Mouse (Mus musculus) inflammation-experienced regulatory T-cells, adult 6 months (primary cell): ENCODE results near the gene Lrmda. TPM values are rescaled to one million over a fixed set of nuclear protein-coding genes. Genes with fewer than 3 reads are reported as not detected.
"Not testable (repeated sequence)": the region's sequence is repeated elsewhere in the genome, so short reads cannot be mapped to it uniquely, and the experiment has no call there.

Source experiments
- ATAC-seq: one replicate; pipeline ENCODE4 v1.8.0; 2017
- polyA plus RNA-seq, 3 experiments: library from polyadenylated mRNA; unstranded; fragments of 100-300 nt; shearing (Covaris generic); gene quantifications; one replicate each; pipeline ENCODE4 v1.2.1; 2017

Lrmda gene
- polyA plus RNA-seq, 3 experiments from 2014 or later = not detected

DNA sequence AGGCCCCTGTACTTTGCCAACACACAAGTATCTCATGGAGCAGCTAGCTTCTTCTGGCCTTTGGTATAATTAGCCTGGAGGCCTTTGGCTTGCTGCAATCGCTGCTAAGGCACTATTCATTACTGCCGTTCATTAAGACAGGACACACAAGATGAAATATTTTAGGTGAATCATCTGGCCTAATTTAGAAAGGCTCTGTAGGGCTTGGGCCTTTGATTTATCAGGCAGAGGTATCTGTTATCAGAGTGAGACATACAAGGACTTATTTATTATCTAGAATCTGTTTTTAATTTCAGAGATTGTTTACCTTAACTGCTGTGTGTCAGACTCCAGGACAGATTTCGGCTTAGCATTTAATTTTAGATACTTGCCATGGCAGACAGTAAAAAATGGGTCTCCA is 511.2 kb downstream of the Lrmda start:
- no peak for ATAC-seq

DNA sequence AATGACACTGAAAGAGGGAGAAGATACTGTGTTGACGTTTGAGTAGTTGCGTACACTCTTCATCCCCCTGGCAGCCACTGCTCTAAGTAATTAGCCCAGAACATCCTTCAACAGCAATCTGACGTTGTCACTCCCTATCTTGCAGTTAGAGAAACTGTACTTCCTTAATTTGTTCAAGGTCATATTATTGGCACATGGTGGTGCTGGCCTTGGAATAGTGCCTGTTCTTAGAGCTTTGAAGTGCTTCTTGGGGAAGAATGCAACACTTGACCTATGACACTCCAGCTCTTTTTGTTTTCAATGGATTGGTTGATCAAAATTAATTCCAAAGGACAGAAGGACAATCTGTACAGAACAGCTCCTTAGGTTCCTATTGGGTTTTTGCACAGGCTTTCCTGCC is 514.0 kb downstream of the Lrmda start:
- no peak for ATAC-seq

DNA sequence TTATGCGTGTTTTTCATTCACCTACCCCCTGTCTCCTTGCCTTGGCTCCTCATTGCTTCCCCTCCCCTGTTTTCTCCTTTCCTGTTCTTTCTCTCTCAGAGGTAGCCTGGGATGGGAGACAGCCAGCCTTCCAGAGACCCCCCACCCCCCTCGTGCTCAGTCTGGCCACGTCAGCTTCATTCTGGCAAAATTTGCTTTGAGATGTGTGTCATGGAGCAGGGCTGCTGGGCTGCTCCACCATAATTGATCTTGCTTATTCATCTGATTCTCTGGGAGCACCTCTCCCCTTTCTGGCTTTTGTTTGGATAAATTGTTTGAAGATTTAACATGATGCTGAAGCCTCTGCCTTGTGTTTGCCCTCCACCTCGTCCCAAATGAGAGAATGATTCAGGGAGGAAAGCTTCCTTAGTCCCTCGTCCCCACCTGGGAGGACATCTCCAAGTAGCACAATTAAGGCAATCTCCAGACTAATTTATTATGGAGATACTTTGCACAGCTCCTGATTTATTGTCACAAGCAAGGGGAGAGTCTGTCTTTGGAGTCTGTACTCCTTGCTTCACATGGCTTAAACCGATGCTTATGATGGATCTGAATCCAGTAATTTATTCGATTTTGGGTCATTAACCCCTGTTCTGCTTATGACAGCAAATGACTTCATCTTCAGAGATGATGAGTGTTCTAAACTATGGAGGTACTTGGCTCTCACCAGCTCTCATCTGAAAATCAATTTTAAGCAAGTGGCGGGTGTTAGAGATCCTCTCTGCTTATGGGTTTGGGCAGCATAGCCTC is 526.6 kb downstream of the Lrmda start:
- ATAC-seq = no peak

DNA sequence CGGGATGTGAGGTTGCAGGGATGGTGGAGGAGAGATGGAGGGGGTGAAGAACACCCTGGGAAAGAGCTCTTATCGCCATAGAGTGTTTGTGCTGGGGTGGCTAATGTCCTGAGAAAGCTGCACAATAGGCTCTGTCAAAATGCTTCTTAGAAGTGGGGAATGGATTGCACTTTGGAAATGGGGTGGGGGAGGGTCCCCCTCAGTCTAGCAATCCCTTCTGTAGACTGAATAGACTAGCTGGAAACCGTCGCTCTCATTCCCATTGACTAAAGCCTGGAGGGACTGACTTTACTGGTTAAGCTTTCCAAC is 527.1 kb downstream of the Lrmda start:
- no peak for ATAC-seq

DNA sequence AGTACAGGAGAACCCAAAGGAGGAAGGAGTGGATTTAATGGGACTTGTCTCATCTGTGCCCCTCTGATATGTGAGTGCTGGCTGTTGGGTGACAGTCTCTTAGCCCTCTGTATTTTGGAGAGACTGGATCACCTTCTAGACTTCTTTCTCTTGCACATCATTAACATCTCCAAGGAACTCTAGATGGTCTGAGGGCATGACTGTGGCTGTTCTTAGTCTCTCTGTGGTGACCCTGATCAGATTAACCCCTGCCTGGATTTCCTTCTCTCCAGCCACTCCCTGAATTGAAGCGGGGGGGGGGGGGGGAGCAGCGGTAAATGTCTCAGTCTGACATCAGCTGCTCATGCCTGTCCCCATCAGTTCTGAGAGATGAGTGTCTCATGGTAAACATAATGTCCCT is 528.8 kb downstream of the Lrmda start:
- ATAC-seq = no peak

DNA sequence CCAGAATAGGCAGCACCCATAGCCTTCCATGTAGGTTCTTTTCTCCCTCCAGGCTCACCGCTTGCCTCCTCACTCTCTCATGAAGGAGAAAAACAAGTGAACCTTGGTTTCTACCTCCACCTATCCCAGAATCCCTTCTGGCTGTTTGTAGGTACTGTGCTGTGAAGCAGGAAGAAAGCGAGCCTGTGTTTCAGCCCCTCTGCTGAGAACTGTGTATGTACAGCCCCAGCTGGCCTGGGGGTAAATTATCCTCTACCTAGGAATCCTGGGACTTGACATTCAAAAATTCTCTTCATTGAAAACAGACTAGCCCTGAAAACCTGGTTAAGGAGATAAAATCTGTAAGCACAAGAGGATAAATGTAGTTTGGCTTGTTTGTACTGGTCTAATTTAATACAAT is 529.7 kb downstream of the Lrmda start:
- ATAC-seq = no peak

DNA sequence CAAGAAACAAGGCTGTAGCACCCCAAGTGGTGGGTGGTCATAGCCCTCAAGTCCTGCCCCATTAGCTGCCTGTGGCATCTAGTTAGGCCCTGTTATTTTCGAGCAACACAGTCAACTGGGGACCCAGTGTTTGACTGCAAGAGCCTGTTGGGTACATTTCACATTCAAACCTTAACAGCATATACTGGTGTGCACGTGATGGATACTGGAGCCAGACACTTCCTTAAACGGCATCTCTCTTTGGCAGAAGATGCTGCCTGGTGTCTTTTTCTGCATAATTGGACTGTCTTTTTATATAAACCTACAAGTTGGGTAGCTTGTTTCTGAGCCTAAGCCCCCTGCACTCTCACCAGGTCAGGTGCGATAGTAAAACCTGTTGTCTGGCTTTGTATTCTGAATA is 532.8 kb downstream of the Lrmda start:
- ATAC-seq = no peak

DNA sequence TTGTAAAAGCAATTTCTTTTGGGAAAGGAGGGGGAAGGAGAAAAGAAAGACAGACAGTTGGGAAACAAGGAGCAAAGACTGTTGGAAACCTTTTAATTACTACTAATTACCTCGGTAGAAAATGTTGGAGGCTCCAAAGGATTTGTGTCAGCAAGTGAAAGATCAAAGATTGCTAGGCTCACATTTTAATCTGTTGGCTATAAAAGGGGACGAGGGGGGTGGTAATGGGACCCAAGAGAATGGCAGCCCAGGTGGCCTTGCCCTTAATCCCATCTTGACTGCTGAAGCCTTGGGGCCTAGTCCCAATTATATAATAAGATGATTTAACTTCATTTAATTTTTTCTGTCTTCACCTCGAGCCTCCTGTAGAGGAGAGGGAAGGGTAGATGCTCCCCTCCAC is 533.3 kb downstream of the Lrmda start:
- no peak for ATAC-seq

DNA sequence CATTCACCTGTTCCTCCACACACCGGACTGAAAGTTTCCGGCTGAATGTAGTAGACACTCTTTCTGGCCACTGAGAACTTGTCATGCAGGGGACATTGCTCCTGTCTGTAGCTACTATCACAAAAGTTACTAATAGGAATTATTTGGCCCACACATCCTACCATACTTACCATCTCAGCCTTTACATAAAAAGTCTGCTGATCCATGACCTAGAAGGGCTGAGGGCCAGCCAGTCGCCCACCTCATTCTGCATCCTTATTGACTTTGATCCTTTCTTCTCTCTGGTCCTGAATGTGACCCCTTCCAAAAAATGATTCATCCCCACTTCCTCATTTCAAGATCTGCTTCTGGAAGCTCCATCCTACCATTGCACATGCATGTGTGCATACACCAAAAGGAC is 534.2 kb downstream of the Lrmda start:
- no peak for ATAC-seq

DNA sequence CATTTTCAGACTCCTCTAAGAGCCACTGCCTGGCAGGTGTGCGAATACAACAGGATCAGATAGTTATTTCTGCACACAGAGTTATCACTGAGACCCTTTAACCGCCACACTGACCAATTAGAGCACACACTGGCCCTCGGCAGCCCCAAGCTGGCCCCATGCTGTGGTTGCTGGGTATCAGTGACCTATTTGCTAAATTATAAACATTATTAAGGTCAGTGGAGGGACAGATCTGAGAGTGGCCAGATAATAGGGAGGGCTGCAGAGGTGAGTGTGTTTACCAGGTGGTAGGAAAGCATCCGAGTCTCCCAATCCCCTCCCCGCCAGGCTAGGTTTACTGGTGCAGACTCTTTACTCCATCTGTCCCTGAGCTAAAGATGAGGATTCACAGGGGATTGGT is 553.0 kb downstream of the Lrmda start:
- ATAC-seq = no peak

DNA sequence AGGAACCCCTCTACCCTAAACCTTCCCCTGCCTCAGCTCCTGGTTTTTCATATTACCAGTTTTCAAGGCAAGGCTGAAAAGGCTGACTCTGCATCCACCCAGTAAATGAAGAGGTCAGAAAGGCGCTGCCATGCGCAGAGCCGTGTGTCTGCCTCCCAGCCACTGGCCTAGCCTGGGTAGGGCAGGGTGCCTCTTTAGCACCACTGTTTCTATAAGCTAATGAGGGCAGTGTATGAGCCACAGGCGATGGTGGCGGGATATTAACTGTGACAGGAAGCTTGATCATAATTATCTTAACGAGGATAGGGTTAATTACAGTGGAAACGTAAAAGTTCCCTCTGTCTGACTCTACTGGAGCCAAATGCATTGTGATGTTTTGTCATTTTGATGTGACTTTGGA is 554.1 kb downstream of the Lrmda start:
- no peak for ATAC-seq

DNA sequence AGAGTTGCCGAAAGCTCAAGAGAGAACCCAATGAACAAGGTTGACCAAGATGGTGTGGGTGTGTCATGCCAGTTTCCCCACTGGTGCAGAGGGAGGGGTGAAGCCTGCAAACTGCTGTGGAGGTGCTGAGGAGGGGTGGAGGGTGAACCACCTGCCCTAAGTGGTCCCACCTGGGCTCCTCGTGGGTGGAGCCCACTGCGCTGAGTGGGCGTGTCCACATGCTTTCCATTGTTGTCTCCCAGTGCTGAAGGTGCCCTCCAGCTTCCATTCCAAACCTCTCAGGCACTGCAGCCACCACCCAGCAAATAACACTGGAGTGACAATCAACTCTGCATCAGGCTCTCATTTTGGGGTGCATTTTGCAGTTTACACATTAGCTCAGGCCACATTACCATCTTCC is 554.5 kb downstream of the Lrmda start:
- no peak for ATAC-seq

DNA sequence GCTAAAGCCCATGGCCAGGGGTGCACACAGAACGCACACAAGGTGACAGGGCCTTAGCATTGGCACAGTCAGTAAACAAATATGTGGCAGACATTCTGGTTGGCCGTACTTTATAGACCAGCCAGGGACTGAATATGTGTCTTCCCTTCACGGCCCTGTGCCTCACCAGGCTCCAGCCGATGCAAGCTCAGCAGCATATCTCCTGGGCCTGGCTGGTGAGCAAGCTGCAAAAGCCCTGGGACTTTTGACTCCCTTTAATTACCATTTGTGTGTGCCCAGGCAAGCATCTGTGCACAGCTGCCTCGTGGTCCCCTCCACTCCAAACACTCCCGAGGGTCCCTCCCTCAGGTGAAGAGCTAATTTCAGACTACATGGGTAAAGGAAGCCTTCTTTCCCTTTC is 556.9 kb downstream of the Lrmda start:
- ATAC-seq = no peak

DNA sequence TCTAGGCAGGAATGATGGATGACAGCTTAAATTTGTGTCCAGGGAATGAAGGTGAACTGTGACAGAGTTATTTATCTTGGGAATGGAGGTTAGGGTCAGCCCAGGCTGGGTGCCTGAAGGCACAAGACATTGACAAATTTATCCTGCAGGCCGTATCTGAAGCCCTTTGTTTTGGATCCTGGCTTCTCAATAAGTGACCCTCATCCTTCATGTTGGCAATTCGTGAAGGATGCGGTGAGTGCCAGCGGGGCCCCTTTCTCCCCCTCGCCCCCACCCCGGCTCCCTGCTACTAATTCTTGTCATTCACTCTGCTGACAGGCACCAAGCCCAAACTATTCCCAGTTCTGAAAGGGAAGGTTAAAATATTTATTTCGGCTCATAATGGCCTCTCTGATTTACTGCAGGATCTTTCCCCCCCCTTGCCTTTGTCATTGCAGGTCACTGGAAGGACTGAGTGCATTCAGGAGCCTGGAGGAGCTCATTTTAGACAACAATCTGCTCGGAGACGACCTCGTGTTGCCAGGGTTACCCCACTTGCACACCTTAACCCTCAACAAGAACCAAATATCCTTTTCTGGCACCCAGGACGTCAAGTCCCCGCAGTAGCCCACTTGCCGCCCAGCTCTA is 558.0 kb downstream of the Lrmda start:
- ATAC-seq = no peak

DNA sequence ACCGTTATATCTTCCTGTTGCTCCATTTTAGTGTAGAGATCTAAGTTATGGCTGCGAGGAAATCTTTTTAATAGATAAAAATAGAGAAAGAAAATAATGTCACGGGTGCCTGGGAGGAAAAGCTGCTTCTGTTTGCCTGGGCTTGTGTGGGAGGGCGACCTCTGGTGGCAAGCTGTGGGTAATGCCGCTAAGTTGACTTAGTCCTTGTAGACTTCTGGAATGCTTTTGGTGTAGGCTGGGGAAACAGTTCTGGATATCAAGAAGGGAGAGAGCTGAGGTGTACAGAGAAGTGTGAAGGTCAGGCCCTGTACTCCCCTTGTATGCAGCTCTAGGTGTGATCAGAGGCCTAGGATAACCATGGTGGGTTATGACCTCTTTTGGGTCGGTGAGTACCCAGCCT is 558.7 kb downstream of the Lrmda start:
- no peak for ATAC-seq

DNA sequence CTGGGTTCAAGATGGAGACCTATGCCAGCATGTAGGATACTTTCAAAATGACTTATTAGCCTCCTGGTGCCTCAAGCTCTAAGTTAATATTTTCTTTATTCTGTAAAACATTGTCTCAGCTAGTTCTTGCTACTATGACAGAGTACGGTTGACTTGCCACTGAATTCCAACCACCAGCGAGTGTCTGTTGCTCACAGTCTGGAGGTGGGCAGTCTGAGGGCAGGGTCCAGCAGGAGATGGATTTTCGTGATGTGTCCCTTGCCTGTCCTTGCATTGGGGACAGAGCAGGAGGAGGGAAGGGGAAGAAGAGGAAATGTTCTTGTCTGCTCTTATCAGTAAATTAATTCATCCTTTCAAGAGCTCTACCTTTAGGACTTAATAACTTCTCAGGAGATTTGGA is 559.5 kb downstream of the Lrmda start:
- ATAC-seq = no peak

DNA sequence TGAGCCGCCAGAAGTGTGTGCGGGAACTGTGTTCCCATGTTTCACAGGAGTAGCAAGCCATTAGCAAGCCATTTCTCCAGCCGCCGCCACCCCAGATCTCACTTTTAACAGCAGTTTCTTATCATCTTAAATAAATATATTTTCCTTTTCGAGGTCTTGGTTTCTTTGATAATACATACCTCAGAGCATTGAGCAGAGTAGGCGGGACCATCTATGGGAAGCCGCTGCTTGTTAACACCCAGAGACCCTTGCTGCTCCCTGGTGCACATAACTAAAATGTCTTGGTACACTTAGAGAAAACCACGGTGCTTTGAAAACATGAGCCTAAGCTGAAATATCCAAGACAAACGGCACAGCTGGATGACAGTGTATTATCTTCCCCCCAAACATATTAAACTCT is 562.6 kb downstream of the Lrmda start:
- ATAC-seq = no peak

DNA sequence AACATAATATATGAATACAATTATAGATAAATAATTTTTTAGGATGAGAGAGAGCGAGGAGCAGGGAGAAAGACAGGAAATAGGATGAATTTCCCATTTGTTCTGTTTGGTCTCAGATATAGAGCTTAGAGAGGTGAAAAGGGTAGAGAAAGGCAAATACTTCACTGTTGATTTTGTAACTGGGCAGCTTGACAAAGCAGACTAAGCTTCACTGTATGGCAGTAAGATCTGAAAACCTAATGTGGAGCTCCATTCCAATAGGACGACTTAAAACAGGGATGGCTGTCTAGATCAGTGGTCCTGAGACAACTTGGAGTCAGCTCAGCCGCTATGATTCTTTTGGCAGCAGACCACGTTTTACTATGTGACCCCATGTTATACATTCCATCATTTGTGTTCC is 566.8 kb downstream of the Lrmda start:
- no peak for ATAC-seq

DNA sequence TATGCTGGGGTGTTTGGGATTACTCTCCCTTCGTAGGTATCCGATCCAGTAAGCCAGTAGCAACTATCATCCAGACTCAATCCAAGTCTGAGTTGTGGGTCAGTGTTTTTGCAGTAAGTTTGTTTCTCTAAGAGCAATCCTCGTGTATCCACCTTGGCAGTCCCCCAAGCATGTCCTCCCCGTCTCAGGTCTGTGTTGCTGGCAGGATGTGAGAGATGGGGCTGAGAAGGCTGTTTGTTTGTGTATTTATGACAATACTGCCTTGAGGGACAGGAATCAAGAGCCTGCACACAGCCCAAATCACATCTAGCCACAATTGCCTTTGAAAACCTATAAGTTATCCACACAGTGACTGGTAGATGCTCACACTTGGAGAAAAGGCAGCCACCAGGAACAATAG is 567.3 kb downstream of the Lrmda start:
- no peak for ATAC-seq

DNA sequence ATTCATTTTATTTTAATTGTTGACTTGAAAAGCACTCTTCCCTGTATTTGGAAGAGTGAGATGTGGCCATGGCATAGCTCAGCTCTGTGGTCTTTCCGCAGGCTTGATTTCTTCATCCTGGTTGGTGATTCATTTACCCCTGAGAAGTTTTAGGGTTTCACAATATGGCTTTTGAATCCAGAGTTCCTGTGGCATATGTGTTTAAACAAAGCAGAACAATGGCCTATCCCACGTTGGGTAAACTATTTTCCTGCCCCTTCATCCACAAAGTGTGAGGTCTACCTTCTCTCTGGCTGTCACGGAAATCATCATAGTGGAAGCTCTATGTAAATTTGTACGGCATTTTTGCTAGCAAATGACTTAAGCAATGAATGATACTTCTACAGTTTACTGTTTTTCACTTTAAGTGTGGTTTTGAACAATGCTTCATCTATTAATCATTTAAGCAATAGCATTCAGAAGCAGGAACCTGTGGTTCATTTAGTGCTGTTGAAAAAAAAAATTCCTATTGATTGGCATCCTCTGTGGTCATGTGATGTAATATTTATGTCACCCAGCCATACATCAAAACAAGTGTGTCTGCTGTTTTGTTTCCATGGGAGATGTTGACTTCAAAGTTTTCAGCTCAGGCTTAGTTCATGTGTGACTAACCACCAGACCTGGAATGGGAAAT is 567.9 kb downstream of the Lrmda start:
- no peak for ATAC-seq

DNA sequence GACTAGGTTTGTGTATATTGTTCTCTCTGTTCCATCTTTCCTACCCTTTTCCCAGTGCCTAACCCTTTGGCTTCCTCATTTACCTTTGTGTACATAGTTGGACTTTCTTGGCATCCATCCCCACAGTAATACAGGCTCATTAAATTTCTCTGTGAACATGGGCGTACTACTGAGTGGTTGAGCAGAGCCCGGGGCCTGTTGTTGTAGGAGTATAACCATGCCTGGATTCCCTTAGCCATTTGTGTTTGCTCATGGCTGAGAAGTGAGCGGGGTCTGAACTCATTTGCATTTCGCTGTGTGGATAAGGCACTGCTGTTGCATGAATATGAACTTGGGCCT is 568.4 kb downstream of the Lrmda start:
- ATAC-seq = no peak

DNA sequence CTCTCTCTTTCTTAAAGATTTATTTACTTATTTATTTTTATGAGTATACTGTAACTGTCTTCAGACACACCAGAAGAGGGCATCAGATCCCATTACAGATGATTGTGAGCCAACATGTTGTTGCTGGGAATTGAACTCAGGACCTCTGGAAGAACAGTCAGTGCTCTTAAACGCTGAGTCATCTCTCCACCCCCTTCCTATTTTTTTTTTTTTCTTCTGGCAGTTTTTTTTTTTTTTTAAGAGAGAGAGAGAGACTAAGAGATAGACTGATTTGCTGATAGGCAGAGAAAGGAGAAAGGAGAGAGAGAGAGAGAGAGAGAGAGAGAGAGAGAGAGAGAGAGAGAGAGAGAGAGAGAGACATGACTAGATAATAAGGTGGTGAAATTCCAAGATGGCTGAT is 568.9 kb downstream of the Lrmda start:
- ATAC-seq = not testable (repeated sequence)

DNA sequence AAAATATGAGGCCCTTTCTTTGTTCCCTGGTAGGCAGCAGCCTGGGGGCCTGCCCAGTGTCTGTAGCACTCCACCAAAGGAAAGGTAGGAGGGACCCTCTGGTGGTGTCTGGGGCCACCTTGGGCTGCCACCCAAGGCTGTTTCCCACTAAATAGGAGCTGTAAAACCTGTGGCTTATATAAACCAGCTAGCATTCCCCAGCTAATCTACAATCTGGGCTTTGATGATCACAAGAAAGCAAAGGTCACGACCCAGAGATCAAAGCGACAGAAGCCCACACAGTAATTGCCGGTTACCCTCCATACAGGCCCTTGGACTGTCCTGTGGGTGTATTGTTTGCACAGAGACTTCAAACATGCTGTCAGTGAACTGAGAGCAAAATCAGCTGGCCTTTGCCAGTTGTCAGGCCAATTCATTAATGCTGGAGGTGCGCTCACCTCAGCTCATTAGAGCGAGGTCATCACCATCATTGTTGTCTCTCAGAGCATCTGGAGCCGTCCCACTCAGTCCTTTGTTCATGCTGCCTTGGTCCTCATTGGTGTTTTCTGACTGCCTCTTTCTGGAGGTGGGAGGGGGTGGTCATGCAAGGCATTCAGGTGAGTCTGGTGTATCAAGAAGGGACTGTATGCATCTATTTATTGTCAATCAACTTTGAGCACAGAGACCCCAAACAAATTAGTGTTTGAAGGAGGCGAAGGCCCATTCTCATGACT is 570.1 kb downstream of the Lrmda start:
- ATAC-seq = no peak

DNA sequence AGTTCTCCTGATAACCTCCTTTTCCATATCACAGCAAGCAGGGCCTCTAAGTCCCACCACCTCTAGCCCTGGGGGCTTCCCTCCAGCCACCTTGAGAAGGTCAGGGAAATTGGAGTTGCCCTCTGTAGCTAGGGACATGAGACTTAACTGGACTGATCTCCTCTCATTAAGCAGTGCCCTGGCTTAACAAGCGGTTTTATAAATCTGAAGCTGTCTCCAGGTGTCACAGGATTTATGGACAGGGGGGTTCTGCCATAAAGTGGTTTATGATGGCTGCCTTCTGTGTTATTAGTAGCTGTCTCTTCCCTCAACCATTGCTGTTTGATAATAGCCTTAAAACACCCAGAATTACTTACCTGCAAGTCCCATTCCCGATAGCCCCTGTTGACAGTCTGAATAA is 571.7 kb downstream of the Lrmda start:
- no peak for ATAC-seq
